Mouse (Mus musculus) hindbrain, embryonic 16.5 days (tissue): ENCODE data around the gene Parn. TPM values are rescaled to one million over a fixed set of nuclear protein-coding genes. Genes with fewer than 3 reads are reported as not detected.

ENCODE experiments used
- ATAC-seq: fragments of 200-750 bp; cut with Nextera tagmentation; 2 replicates; pipeline ENCODE4 v1.8.0; 2017; ENCODE audit warnings: moderate TSS enrichment, moderate library complexity
- H3K27ac ChIP-seq: fragments of 300-500 bp; sonication (generic); 2 replicates; pipeline ENCODE4 v1.5.1; 2014; ENCODE audit warnings: low read depth, mild to moderate bottlenecking, control low read depth, low read length, moderate library complexity
- H3K27me3 ChIP-seq: fragments of 300-500 bp; sonication (generic); replicated peaks from 2 replicates; pipeline ENCODE4 v1.6.1; 2014; ENCODE audit warnings: low read length; ENCODE audit not compliant: control insufficient read depth, insufficient read depth
- H3K36me3 ChIP-seq: fragments of 300-500 bp; sonication (generic); 2 replicates; pipeline ENCODE4 v1.6.1; 2014; ENCODE audit warnings: mild to moderate bottlenecking, low read length, moderate library complexity, mixed read lengths; ENCODE audit not compliant: control insufficient read depth, insufficient read depth
- H3K4me1 ChIP-seq: fragments of 300-500 bp; sonication (generic); 2 replicates; pipeline ENCODE4 v1.6.1; 2014; ENCODE audit warnings: low read depth, low read length; ENCODE audit not compliant: control insufficient read depth, insufficient read depth
- H3K4me2 ChIP-seq: fragments of 300-500 bp; sonication (generic); 2 replicates; pipeline ENCODE4 v1.6.1; 2014; ENCODE audit warnings: mild to moderate bottlenecking, low read length, control low read depth, moderate library complexity
- H3K4me3 ChIP-seq: fragments of 300-500 bp; sonication (generic); 2 replicates; pipeline ENCODE4 v1.5.1; 2014; ENCODE audit warnings: mild to moderate bottlenecking, low read length, control low read depth, moderate library complexity
- H3K9ac ChIP-seq: fragments of 300-500 bp; sonication (generic); 2 replicates; pipeline ENCODE4 v1.6.1; 2014; ENCODE audit warnings: low read depth, mild to moderate bottlenecking, control low read depth, low read length, moderate library complexity
- H3K9me3 ChIP-seq: fragments of 300-500 bp; sonication (generic); 2 replicates; pipeline ENCODE4 v1.6.1; 2014; ENCODE audit warnings: mild to moderate bottlenecking, low read length, moderate library complexity; ENCODE audit not compliant: control insufficient read depth
- whole genome bisulfite sequencing: fragments of 180-500 bp; shearing (Covaris S2); extraction: QIAGEN DNeasy Blood & Tissue Kit; methylation state at CpG from one replicate; pipeline ENCODE4 v1.1.7; 2014; 5-methylcytosine and 5-hydroxymethylcytosine counted together
- polyA plus RNA-seq: library from polyadenylated mRNA; unstranded; fragments of >200 nt; fragmentation: Nextera tagmentation; extraction: Ambion mirVana; gene quantifications from 2 replicates; pipeline ENCODE4 v1.2.1, GENCODE M21; 2015

Gene Parn
- polyA plus RNA-seq, 1 experiment from 2014 or later, result 31.7 TPM

DNA sequence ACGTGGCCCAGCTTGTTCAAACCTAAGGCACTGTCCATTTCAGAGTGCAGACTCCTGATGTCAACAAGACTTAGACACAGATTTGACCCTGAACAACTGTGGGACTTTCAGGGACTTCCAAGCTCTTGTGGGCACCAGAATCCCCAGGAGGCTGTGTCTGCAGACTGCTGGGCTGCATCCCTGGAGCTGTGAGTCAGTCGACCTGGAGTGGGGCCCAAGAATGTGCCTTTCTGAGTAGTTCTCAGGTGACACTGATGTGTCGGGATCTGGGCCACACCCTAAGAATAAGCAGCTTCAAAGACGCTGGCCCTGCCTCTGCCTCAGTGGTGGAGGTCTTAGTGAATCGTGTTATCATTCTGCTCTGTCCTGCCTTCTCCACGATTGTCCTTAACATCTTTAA is 146.6 kb downstream of the Parn start:
- no peak for ATAC-seq
- H3K9ac ChIP-seq, result no peak overlapping the region
- WGBS, result 79% methylated on average over 6 of the region's 6 CpGs
- no peaks in the 10 kb centered on the region for H3K4me1 ChIP-seq
- H3K4me2 ChIP-seq, result no peak overlapping the region
- no peaks in the 10 kb centered on the region for H3K9me3 ChIP-seq
- no peaks in the 10 kb centered on the region for H3K27me3 ChIP-seq
- H3K4me3 ChIP-seq, result no peak overlapping the region
- no peaks in the 10 kb centered on the region for H3K36me3 ChIP-seq
- no peak overlapping the region for H3K27ac ChIP-seq

DNA sequence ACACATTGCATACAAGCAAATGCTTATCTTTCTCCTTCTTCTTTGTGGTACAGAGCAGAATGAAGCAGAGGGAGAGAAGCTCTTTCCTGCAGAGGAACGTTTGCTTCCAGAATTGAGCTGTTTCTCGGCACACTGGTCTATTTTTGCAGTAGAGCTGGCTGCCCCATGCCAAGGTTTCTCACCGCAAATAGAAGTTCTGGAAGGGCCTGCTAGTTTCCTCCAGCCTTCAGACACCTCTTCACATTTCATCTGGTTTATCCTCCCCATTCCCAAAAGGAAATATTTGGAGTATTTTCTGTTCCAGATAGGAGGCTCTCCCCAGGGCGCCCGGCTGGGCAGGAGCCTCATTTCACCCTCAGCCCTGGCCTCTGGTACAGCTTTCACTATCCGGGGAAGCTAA is 147.7 kb downstream of the Parn start:
- no peaks in the 10 kb centered on the region for H3K27me3 ChIP-seq
- no peak overlapping the region for H3K9ac ChIP-seq
- H3K4me1 ChIP-seq, result no peaks in the 10 kb centered on the region
- no peaks in the 10 kb centered on the region for H3K36me3 ChIP-seq
- WGBS, result 93% methylated on average over 6 of the region's 6 CpGs
- ATAC-seq, result no peak
- H3K4me3 ChIP-seq, result no peak overlapping the region
- H3K27ac ChIP-seq, result no peak overlapping the region
- H3K9me3 ChIP-seq, result no peaks in the 10 kb centered on the region
- H3K4me2 ChIP-seq, result no peak overlapping the region

DNA sequence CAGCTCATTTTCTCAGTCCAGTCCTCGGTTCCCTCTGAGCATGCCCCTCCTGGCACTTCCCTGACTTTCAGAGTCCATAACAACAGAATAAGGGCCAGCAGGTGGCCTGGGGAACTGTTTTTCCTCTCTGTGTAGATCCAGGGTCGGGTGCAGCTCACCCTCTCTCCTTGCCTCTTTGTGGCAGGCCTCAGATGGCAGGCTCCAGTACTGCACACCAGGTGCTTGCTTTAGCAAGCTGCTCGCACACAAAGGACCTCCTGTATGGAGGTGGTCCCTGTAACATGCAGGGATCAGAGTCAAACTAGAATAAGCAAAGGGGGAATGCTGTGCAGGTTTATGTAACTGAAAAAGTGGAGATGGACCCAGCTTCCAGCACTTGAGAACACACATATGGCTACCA is 151.8 kb downstream of the Parn start:
- Histone ChIP-seq H3K4me3 (no peak overlapping the region), H3K4me2 (no peak overlapping the region), H3K27me3 (no peaks in the 10 kb centered on the region), H3K4me1 (no peaks in the 10 kb centered on the region), H3K9ac (0 out of 2 replicates have a peak overlapping the region, but pooled peaks have one; percentile 3), H3K36me3 (no peaks in the 10 kb centered on the region), H3K9me3 (no peaks in the 10 kb centered on the region), H3K27ac (no peak overlapping the region)
- no peak for ATAC-seq
- WGBS, result 34% methylated on average over 3 of the region's 3 CpGs

DNA sequence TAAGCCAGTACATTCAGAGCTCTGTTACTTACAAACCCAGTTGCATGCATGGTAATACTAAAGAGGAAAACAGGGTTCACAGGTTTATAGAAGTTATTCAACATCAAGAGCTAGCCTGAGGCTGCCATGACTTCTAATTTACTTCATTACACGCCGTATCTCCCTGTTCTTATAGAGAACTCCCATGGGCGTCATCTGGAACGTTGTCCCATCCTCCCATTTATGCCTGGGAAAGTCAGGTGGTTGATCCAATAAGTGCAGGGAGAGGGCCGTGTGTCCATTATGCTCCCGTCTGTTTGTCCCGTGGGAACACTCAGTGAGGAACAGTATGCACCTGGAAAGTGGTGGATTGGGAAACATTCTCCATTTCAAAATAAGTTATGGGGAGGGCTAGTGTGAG is 152.4 kb downstream of the Parn start:
- Histone ChIP-seq H3K36me3 (no peaks in the 10 kb centered on the region), H3K4me1 (no peaks in the 10 kb centered on the region), H3K9ac (no peak overlapping the region), H3K27ac (no peak overlapping the region), H3K4me3 (no peak overlapping the region), H3K9me3 (no peaks in the 10 kb centered on the region), H3K4me2 (no peak overlapping the region), H3K27me3 (no peaks in the 10 kb centered on the region)
- WGBS, result 80% methylated on average over 7 of the region's 7 CpGs
- ATAC-seq, result no peak

- no peak for ATAC-seq
- H3K4me2 ChIP-seq, result no peak overlapping the region
- no peak overlapping the region for H3K9ac ChIP-seq
- H3K27me3 ChIP-seq, result no peaks in the 10 kb centered on the region
- H3K27ac ChIP-seq, result no peak overlapping the region
- no peaks in the 10 kb centered on the region for H3K4me1 ChIP-seq
- H3K36me3 ChIP-seq, result no peaks in the 10 kb centered on the region
- H3K9me3 ChIP-seq, result no peaks in the 10 kb centered on the region
- WGBS, result 85% methylated on average over 5 of the region's 5 CpGs
- no peak overlapping the region for H3K4me3 ChIP-seq
These were observed 162.9 kb downstream of the Parn start for GRCm38 (mm10) chr16:13505055-13505454.

- ATAC-seq, result no peak
- WGBS, result 81% methylated on average over 3 of the region's 3 CpGs
- H3K27me3 ChIP-seq, result no peaks in the 10 kb centered on the region
These were observed 163.5 kb downstream of the Parn start for GRCm38 (mm10) chr16:13504476-13504875.

DNA sequence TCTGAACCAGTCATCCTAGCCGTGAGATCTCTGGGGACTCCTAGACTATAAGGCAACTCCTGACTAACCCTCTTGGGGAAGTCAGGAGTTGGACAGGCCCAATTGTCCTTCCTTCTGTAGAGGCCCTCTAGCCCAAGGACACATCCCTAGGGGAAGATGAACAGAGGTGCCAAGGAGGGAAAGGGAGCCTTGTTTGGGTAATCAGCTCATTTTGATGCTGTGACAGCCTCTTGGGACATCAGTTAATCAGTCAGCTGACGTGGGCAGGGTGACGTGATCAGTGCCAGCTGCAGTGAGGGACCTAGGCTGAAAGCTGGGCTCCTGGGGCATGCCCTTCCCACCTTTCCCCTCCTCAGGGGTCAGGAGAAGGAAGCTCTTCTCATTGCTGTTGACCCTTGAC is 169.0 kb downstream of the Parn start:
- no peak for ATAC-seq
- no peaks in the 10 kb centered on the region for H3K36me3 ChIP-seq
- H3K27me3 ChIP-seq, result no peaks in the 10 kb centered on the region
- no peaks in the 10 kb centered on the region; the same call in 1 of the 2 replicates for H3K4me1 ChIP-seq
- 81% methylated on average over 3 of the region's 3 CpGs for WGBS
- H3K9ac ChIP-seq, result no peak overlapping the region
- H3K9me3 ChIP-seq, result no peaks in the 10 kb centered on the region
- H3K27ac ChIP-seq, result no peak overlapping the region
- no peak overlapping the region for H3K4me2 ChIP-seq
- no peak overlapping the region for H3K4me3 ChIP-seq

More at GRCm38 (mm10) chr16:13504476-13504875, 163.5 kb downstream of the Parn start:
- H3K4me3 ChIP-seq, result no peak overlapping the region
- H3K36me3 ChIP-seq, result no peaks in the 10 kb centered on the region
- no peaks in the 10 kb centered on the region for H3K9me3 ChIP-seq
- no peak overlapping the region for H3K4me2 ChIP-seq
- H3K9ac ChIP-seq, result no peak overlapping the region
- H3K4me1 ChIP-seq, result no peaks in the 10 kb centered on the region
- no peak overlapping the region for H3K27ac ChIP-seq

DNA sequence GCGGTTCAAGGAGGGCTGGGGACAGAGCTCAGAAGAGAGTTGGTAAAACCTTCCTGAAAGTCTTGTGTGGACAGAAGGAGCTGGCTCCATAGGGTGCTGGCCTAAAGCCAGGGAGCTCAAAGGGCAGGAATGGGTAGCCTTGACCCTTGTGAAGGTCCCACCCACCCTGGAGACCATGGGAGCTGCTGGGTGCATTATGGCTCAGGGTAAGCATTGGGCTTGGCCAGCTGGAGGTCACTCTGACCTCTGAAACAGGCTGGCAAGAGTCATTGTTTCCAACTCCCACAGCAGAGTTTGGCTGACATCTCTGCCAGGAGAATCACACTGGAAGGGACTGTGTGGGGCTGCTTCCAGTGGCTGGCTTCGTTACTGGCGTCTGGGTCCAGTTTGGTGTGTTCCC is 174.0 kb downstream of the Parn start:
- Histone ChIP-seq H3K27ac (no peak overlapping the region), H3K4me2 (no peak overlapping the region), H3K9me3 (no peaks in the 10 kb centered on the region), H3K4me3 (no peak overlapping the region), H3K27me3 (no peaks in the 10 kb centered on the region), H3K36me3 (no peaks in the 10 kb centered on the region), H3K4me1 (no peaks in the 10 kb centered on the region; the same call in 1 of the 2 replicates), H3K9ac (no peak overlapping the region)
- WGBS, result 64% methylated on average over 3 of the region's 3 CpGs
- 0 out of 2 replicates have a peak, but pooled peaks have one; percentile 58 for ATAC-seq

GRCm38 (mm10) chr16:13492996-13493395 is 175.0 kb downstream of the Parn start:
- H3K9ac ChIP-seq, result no peak overlapping the region
- no peak overlapping the region for H3K4me3 ChIP-seq
- 75% methylated on average over 3 of the region's 3 CpGs for WGBS
- no peak overlapping the region for H3K4me2 ChIP-seq
- ATAC-seq, result no peak
- no peak overlapping the region for H3K27ac ChIP-seq
- no peaks in the 10 kb centered on the region for H3K9me3 ChIP-seq
- H3K36me3 ChIP-seq, result no peaks in the 10 kb centered on the region
- no peaks in the 10 kb centered on the region; the same call in 1 of the 2 replicates for H3K4me1 ChIP-seq
- no peaks in the 10 kb centered on the region for H3K27me3 ChIP-seq

- no peaks in the 10 kb centered on the region; the same call in 1 of the 2 replicates for H3K4me1 ChIP-seq
- H3K27me3 ChIP-seq, result no peaks in the 10 kb centered on the region
- no peak overlapping the region for H3K4me2 ChIP-seq
- no peak overlapping the region for H3K4me3 ChIP-seq
- 0 out of 2 replicates have a peak, but pooled peaks have one; percentile 50 for ATAC-seq
- WGBS, result 49% methylated on average over 3 of the region's 3 CpGs
- H3K9ac ChIP-seq, result no peak overlapping the region
- no peaks in the 10 kb centered on the region for H3K9me3 ChIP-seq
- H3K27ac ChIP-seq, result no peak overlapping the region
- H3K36me3 ChIP-seq, result no peaks in the 10 kb centered on the region
These were observed 176.2 kb downstream of the Parn start for GRCm38 (mm10) chr16:13491776-13492175.
